Mouse (Mus musculus): Measurements from ENCODE around the gene Zfp385a. TPM values are rescaled to one million over a fixed set of nuclear protein-coding genes. Genes with fewer than 3 reads are reported as not detected.

Gene Zfp385a
- polyA plus RNA-seq, 1 experiment from 2014 or later: 18.4 TPM

- Histone ChIP-seq H3K4me3 (ENCODE audit: low read depth, low read length) (peak overlapping the region; percentile 67), H3K36me3 (ENCODE audit: control insufficient read depth, insufficient read depth, low read length) (peaks cover 18% of the 10 kb centered on the region), H3K9ac (ENCODE audit: low read depth, low read length) (peak overlapping the region; percentile 86), H3K27ac (replicated peaks; ENCODE audit: low read depth, low read length) (peak overlapping the region; percentile 44; the same call in 1 of the 2 replicates), H3K4me2 (ENCODE audit: low read depth, low read length) (peak overlapping the region; percentile 92), H3K9me3 (ENCODE audit: control insufficient read depth, low read length) (no peaks in the 10 kb centered on the region), H3K4me1 (ENCODE audit: control insufficient read depth, insufficient read depth, low read length) (peaks cover 24% of the 10 kb centered on the region), H3K27me3 (replicated peaks; ENCODE audit: control insufficient read depth, insufficient read depth, low read length) (no peaks in the 10 kb centered on the region)
- DNase-seq (ENCODE audit: low spot score) (peak; percentile 43), ATAC-seq (ENCODE audit: low read depth) (peak; percentile 54)
- WGBS: 0% methylated on average over 2 of the region's 26 CpGs
These were observed 16.8 kb downstream of the Zfp385a start for GRCm38 (mm10) chr15:103323070-103323454.

GRCm38 (mm10) chr15:103322396-103322795 is 17.5 kb downstream of the Zfp385a start:
- 36% methylated on average over 4 of the region's 4 CpGs for WGBS
- H3K27me3 ChIP-seq (replicated peaks; ENCODE audit: control insufficient read depth, insufficient read depth, low read length): no peaks in the 10 kb centered on the region
- no peak for ATAC-seq (ENCODE audit: low read depth)

DNA sequence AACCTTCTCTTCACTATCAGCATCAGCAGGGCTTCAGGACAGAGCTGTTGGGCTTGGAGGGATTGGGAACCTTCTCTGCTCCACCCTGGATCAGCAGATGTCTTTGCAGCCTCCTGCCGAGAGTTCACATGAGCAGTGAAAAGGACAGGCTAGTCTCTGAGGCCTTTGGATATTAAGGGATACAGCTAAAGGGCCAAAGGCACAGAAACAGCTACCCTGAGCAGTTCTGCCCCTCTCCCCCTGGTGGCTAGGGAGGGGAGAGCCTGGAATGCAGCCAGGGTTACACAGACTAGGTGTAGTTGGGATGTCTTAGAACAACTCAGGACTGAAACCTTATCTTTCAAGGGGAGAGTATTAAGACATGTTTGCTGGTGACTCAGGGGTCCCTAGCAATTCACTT is 18.8 kb downstream of the Zfp385a start:
- Histone ChIP-seq H3K4me3 (ENCODE audit: low read depth, low read length) (no peak overlapping the region), H3K4me1 (ENCODE audit: control insufficient read depth, insufficient read depth, low read length) (peaks cover 25% of the 10 kb centered on the region), H3K27ac (replicated peaks; ENCODE audit: low read depth, low read length) (no peak overlapping the region), H3K4me2 (ENCODE audit: low read depth, low read length) (no peak overlapping the region), H3K27me3 (replicated peaks; ENCODE audit: control insufficient read depth, insufficient read depth, low read length) (no peaks in the 10 kb centered on the region), H3K36me3 (ENCODE audit: control insufficient read depth, insufficient read depth, low read length) (peaks cover 36% of the 10 kb centered on the region), H3K9ac (ENCODE audit: low read depth, low read length) (no peak overlapping the region), H3K9me3 (ENCODE audit: control insufficient read depth, low read length) (no peaks in the 10 kb centered on the region)
- 52% methylated on average over 1 of the region's 1 CpGs for WGBS
- ATAC-seq (ENCODE audit: low read depth) (no peak), DNase-seq (ENCODE audit: low spot score) (no peak)

More at GRCm38 (mm10) chr15:103322396-103322795, 17.5 kb downstream of the Zfp385a start:
- Histone ChIP-seq H3K36me3 (ENCODE audit: control insufficient read depth, insufficient read depth, low read length) (peaks cover 25% of the 10 kb centered on the region), H3K4me3 (ENCODE audit: low read depth, low read length) (peak overlapping the region; percentile 67), H3K4me2 (ENCODE audit: low read depth, low read length) (peak overlapping the region; percentile 92), H3K4me1 (ENCODE audit: control insufficient read depth, insufficient read depth, low read length) (peaks cover 24% of the 10 kb centered on the region), H3K27ac (replicated peaks; ENCODE audit: low read depth, low read length) (no peak overlapping the region), H3K9me3 (ENCODE audit: control insufficient read depth, low read length) (no peaks in the 10 kb centered on the region), H3K9ac (ENCODE audit: low read depth, low read length) (peak overlapping the region; percentile 86)
- no peak for DNase-seq (ENCODE audit: low spot score)

DNA sequence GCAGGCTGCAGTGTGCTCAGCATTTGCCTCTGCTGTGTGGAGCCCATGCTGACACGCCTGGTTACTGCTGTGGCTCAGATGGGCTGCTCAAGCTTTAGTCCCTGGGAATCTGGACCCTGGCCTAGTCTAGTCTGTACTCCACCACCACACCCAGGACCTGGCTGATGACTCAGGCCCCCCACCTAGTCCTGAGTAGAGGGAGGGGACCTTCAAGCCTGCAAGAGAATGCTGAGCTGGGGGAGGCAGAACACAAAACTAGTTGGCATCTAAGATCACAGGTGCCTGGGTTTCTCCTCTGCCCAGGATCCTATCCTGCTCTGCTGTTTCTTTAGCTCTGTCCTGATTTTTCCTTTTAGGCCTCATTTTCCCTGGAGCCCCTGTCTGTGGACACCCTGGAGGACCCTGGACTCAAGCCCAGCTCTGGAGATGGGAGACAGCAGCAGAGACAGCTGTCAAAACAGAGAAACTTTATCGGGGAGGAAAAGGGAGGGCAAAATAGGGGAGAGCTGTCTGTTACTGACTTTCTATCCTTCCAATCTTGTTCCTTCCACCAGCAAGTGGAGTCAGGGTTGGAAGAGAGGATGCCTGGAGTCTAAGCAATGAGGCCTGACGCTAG is 21.6 kb downstream of the Zfp385a start:
- Histone ChIP-seq H3K27ac (replicated peaks; ENCODE audit: low read depth, low read length) (no peak overlapping the region), H3K27me3 (replicated peaks; ENCODE audit: control insufficient read depth, insufficient read depth, low read length) (no peaks in the 10 kb centered on the region), H3K9ac (ENCODE audit: low read depth, low read length) (no peak overlapping the region), H3K4me1 (ENCODE audit: control insufficient read depth, insufficient read depth, low read length) (peaks cover 30% of the 10 kb centered on the region), H3K36me3 (ENCODE audit: control insufficient read depth, insufficient read depth, low read length) (peaks cover 42% of the 10 kb centered on the region), H3K4me2 (ENCODE audit: low read depth, low read length) (no peak overlapping the region), H3K4me3 (ENCODE audit: low read depth, low read length) (no peak overlapping the region), H3K9me3 (ENCODE audit: control insufficient read depth, low read length) (no peaks in the 10 kb centered on the region)
- no peak for DNase-seq (ENCODE audit: low spot score)
- ATAC-seq (ENCODE audit: low read depth): no peak
- WGBS: 66% methylated on average over 3 of the region's 3 CpGs

- Histone ChIP-seq H3K27ac (replicated peaks; ENCODE audit: low read depth, low read length) (no peak overlapping the region), H3K27me3 (replicated peaks; ENCODE audit: control insufficient read depth, insufficient read depth, low read length) (no peaks in the 10 kb centered on the region), H3K9me3 (ENCODE audit: control insufficient read depth, low read length) (no peaks in the 10 kb centered on the region), H3K4me2 (ENCODE audit: low read depth, low read length) (no peak overlapping the region), H3K4me1 (ENCODE audit: control insufficient read depth, insufficient read depth, low read length) (peaks cover 28% of the 10 kb centered on the region), H3K9ac (ENCODE audit: low read depth, low read length) (no peak overlapping the region), H3K4me3 (ENCODE audit: low read depth, low read length) (no peak overlapping the region), H3K36me3 (ENCODE audit: control insufficient read depth, insufficient read depth, low read length) (peaks cover 42% of the 10 kb centered on the region)
- WGBS: 82% methylated on average over 8 of the region's 8 CpGs
- no peak for ATAC-seq (ENCODE audit: low read depth)
- DNase-seq (ENCODE audit: low spot score): no peak
These were observed 22.2 kb downstream of the Zfp385a start for GRCm38 (mm10) chr15:103317731-103318130.

GRCm38 (mm10) chr15:103317120-103317519 is 22.8 kb downstream of the Zfp385a start:
- H3K27ac ChIP-seq (replicated peaks; ENCODE audit: low read depth, low read length): no peak overlapping the region
- H3K9ac ChIP-seq (ENCODE audit: low read depth, low read length): no peak overlapping the region

DNA sequence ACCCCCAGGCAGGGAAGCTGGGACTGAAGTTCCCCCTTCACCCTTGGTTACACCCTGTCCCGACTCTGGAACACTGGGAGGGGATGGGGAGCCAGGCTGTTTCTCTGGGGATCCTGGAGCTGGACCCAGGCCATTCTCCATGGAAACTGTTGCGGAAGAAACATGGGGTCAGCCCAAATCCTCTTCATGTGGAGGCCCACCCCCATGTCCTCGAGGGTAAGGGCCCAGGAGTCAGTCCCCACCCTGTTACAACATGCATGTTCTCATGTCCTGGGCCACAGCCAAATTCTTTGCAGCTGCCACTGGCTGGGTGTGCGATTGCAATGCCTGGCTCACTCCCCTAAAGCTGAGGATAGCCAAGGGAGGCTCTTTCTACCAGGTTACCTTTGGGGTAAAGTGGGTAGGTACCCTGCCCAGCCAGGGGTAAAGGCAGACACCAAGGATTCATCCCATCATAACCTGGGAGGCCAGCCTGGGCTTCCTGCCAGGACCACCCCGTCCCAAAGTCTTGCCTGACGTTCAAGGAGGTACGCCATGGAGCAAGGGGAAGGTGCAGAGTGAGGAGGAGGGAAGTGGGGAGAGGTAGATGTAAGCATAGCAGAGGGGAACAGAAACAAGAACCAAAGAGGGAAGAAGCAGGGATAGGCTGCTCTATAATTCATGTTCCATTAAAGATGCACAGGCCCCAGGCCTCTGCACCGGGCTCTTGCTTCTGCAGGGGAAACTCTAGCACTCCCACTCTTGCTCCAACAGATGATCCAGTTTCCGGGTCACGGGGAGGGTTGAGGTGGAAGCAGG is 23.7 kb downstream of the Zfp385a start:
- Histone ChIP-seq H3K36me3 (ENCODE audit: control insufficient read depth, insufficient read depth, low read length) (peaks cover 42% of the 10 kb centered on the region), H3K4me3 (ENCODE audit: low read depth, low read length) (no peak overlapping the region), H3K4me2 (ENCODE audit: low read depth, low read length) (no peak overlapping the region), H3K27me3 (replicated peaks; ENCODE audit: control insufficient read depth, insufficient read depth, low read length) (no peaks in the 10 kb centered on the region), H3K4me1 (ENCODE audit: control insufficient read depth, insufficient read depth, low read length) (peaks cover 13% of the 10 kb centered on the region; the same call in 1 of the 2 replicates), H3K9me3 (ENCODE audit: control insufficient read depth, low read length) (no peaks in the 10 kb centered on the region), H3K9ac (ENCODE audit: low read depth, low read length) (no peak overlapping the region), H3K27ac (replicated peaks; ENCODE audit: low read depth, low read length) (no peak overlapping the region)
- ATAC-seq (ENCODE audit: low read depth): peak; percentile 17; the same call in 1 of the 2 replicates
- peak; percentile 81 for DNase-seq (ENCODE audit: low spot score)
- WGBS: 59% methylated on average over 10 of the region's 10 CpGs

More at GRCm38 (mm10) chr15:103317120-103317519, 22.8 kb downstream of the Zfp385a start:
- no peak for ATAC-seq (ENCODE audit: low read depth)
- H3K4me2 ChIP-seq (ENCODE audit: low read depth, low read length): no peak overlapping the region
- no peak for DNase-seq (ENCODE audit: low spot score)
- peaks cover 22% of the 10 kb centered on the region for H3K4me1 ChIP-seq (ENCODE audit: control insufficient read depth, insufficient read depth, low read length)
- no peak overlapping the region for H3K4me3 ChIP-seq (ENCODE audit: low read depth, low read length)
- H3K36me3 ChIP-seq (ENCODE audit: control insufficient read depth, insufficient read depth, low read length): peaks cover 42% of the 10 kb centered on the region
- H3K27me3 ChIP-seq (replicated peaks; ENCODE audit: control insufficient read depth, insufficient read depth, low read length): no peaks in the 10 kb centered on the region
- no peaks in the 10 kb centered on the region for H3K9me3 ChIP-seq (ENCODE audit: control insufficient read depth, low read length)

DNA sequence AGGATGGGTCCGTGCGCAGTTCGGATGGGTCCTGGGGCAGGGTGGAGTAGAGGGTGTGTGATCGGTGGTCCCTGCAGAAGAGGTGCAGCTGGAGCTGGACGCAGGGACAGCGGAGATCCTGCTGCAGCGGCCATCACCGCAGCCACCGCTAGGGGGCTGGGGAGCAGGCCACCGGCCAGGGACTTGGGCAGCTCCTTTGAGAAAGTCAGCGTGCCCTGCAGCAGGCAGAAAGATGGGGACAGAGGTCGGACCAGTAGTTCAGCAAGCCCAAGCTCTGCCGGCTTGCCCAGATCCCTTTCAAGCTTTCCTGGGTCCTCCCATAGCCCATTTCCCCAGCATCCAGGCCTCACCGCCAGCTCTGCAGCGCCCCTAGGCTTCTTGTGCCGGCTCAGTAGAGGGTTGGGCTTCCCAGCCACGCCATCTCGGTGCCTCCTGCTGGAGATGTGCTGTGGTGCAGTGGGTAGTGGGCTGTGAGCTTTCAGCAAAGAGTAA is 24.8 kb downstream of the Zfp385a start:
- H3K9ac ChIP-seq (ENCODE audit: low read depth, low read length): peak overlapping the region; percentile 43; the same call in 1 of the 2 replicates
- 6% methylated on average over 14 of the region's 18 CpGs for whole genome bisulfite sequencing
- no peaks in the 10 kb centered on the region for H3K9me3 ChIP-seq (ENCODE audit: control insufficient read depth, low read length)
- no peaks in the 10 kb centered on the region for H3K27me3 ChIP-seq (replicated peaks; ENCODE audit: control insufficient read depth, insufficient read depth, low read length)
- H3K4me3 ChIP-seq (ENCODE audit: low read depth, low read length): peak overlapping the region; percentile 17
- no peak overlapping the region for H3K27ac ChIP-seq (replicated peaks; ENCODE audit: low read depth, low read length)
- H3K4me1 ChIP-seq (ENCODE audit: control insufficient read depth, insufficient read depth, low read length): peaks cover 10% of the 10 kb centered on the region; the same call in 1 of the 2 replicates
- DNase-seq (ENCODE audit: low spot score) (peak; percentile 62), ATAC-seq (ENCODE audit: low read depth) (peak; percentile 75)
- peaks cover 39% of the 10 kb centered on the region for H3K36me3 ChIP-seq (ENCODE audit: control insufficient read depth, insufficient read depth, low read length)
- H3K4me2 ChIP-seq (ENCODE audit: low read depth, low read length): peak overlapping the region; percentile 50

Measured in embryonic facial prominence, embryonic 14.5 days (tissue).